Mouse (Mus musculus): Measurements from ENCODE around the gene Kcnc3. TPM values are rescaled to one million over a fixed set of nuclear protein-coding genes. Genes with fewer than 3 reads are reported as not detected.

The Kcnc3 gene
- polyA plus RNA-seq, 1 experiment from 2014 or later = 0.24 TPM

GRCm38 (mm10) chr7:44553196-44553764 is 37.2 kb upstream of the Kcnc3 start:
- H3K27ac ChIP-seq = peak overlapping the region; percentile 94
- peak; percentile 95 for DNase-seq (ENCODE audit: low spot score)
- no peaks in the 10 kb centered on the region for H3K9me3 ChIP-seq
- H3K4me3 ChIP-seq = peak overlapping the region; percentile 94
- 2% methylated on average over 32 of the region's 32 CpGs for WGBS
- H3K4me1 ChIP-seq = peaks cover 12% of the 10 kb centered on the region
- peaks cover 31% of the 10 kb centered on the region for H3K36me3 ChIP-seq
- 0 out of 2 replicates have a peak, but pooled peaks cover 8% of the 10 kb centered on the region for H3K27me3 ChIP-seq (ENCODE audit: insufficient read depth, poor library complexity, severe bottlenecking)

GRCm38 (mm10) chr7:44553826-44554225 is 36.6 kb upstream of the Kcnc3 start, which contains the start of gene Nr1h2:
TSS of gene Nr1h2 (minus strand) at chr7:44553951.
- H3K27me3 ChIP-seq (ENCODE audit: insufficient read depth, poor library complexity, severe bottlenecking) = 0 out of 2 replicates have a peak, but pooled peaks cover 11% of the 10 kb centered on the region
- WGBS = under 1% methylated on average over 22 of the region's 22 CpGs
- no peaks in the 10 kb centered on the region for H3K9me3 ChIP-seq
- peak within 1 kb of the TSS; percentile 94 for H3K27ac ChIP-seq
- H3K4me1 ChIP-seq = peaks cover 12% of the 10 kb centered on the region
- H3K36me3 ChIP-seq = peaks cover 31% of the 10 kb centered on the region
- H3K4me3 ChIP-seq = peak within 1 kb of the TSS; percentile 94
- peak; percentile 97 for DNase-seq (ENCODE audit: low spot score)

- WGBS = 63% methylated on average over 2 of the region's 2 CpGs
- Histone ChIP-seq H3K4me3 (no peak overlapping the region), H3K36me3 (no peaks in the 10 kb centered on the region), H3K4me1 (peaks cover 8% of the 10 kb centered on the region), H3K9me3 (no peaks in the 10 kb centered on the region), H3K27me3 (ENCODE audit: insufficient read depth, poor library complexity, severe bottlenecking) (0 out of 2 replicates have a peak, but pooled peaks cover 11% of the 10 kb centered on the region), H3K27ac (no peak overlapping the region)
- DNase-seq (ENCODE audit: low spot score) = no peak
These were observed 32.8 kb upstream of the Kcnc3 start for GRCm38 (mm10) chr7:44557629-44558028.

- Histone ChIP-seq H3K4me3 (no peak overlapping the region), H3K9me3 (no peaks in the 10 kb centered on the region)
- WGBS = 52% methylated on average over 18 of the region's 18 CpGs
These were observed 29.7 kb upstream of the Kcnc3 start for GRCm38 (mm10) chr7:44560435-44561400.

GRCm38 (mm10) chr7:44563284-44563683 is 27.2 kb upstream of the Kcnc3 start:
- no peaks in the 10 kb centered on the region for H3K4me1 ChIP-seq
- no peak overlapping the region for H3K27ac ChIP-seq
- H3K36me3 ChIP-seq = no peaks in the 10 kb centered on the region
- no peaks in the 10 kb centered on the region for H3K9me3 ChIP-seq
- H3K27me3 ChIP-seq (ENCODE audit: insufficient read depth, poor library complexity, severe bottlenecking) = peaks cover 12% of the 10 kb centered on the region; the same call in 1 of the 2 replicates
- H3K4me3 ChIP-seq = no peak overlapping the region
- 41% methylated on average over 8 of the region's 8 CpGs for WGBS
- no peak for DNase-seq (ENCODE audit: low spot score)

More at GRCm38 (mm10) chr7:44560435-44561400, 29.7 kb upstream of the Kcnc3 start:
- Histone ChIP-seq H3K27me3 (ENCODE audit: insufficient read depth, poor library complexity, severe bottlenecking) (0 out of 2 replicates have a peak, but pooled peaks cover 10% of the 10 kb centered on the region), H3K36me3 (no peaks in the 10 kb centered on the region), H3K4me1 (no peaks in the 10 kb centered on the region), H3K27ac (no peak overlapping the region)
- no peak for DNase-seq (ENCODE audit: low spot score)

- no peak for DNase-seq (ENCODE audit: low spot score)
- 76% methylated on average over 10 of the region's 10 CpGs for WGBS
- Histone ChIP-seq H3K9me3 (no peaks in the 10 kb centered on the region), H3K27me3 (ENCODE audit: insufficient read depth, poor library complexity, severe bottlenecking) (peaks cover 9% of the 10 kb centered on the region; the same call in 1 of the 2 replicates), H3K4me3 (no peak overlapping the region), H3K27ac (no peak overlapping the region), H3K36me3 (no peaks in the 10 kb centered on the region), H3K4me1 (no peaks in the 10 kb centered on the region)
These were observed 26.0 kb upstream of the Kcnc3 start for GRCm38 (mm10) chr7:44564486-44564885.

- Histone ChIP-seq H3K27ac (no peak overlapping the region), H3K9me3 (no peaks in the 10 kb centered on the region), H3K4me3 (no peak overlapping the region), H3K4me1 (no peaks in the 10 kb centered on the region), H3K27me3 (ENCODE audit: insufficient read depth, poor library complexity, severe bottlenecking) (peaks cover 9% of the 10 kb centered on the region; the same call in 1 of the 2 replicates), H3K36me3 (no peaks in the 10 kb centered on the region)
- DNase-seq (ENCODE audit: low spot score) = no peak
- WGBS = 58% methylated on average over 6 of the region's 6 CpGs
These were observed 25.1 kb upstream of the Kcnc3 start for GRCm38 (mm10) chr7:44565414-44565813.

GRCm38 (mm10) chr7:44568803-44569202 is 21.7 kb upstream of the Kcnc3 start:
- no peak overlapping the region for H3K27ac ChIP-seq
- H3K9me3 ChIP-seq = no peaks in the 10 kb centered on the region
- peaks cover 15% of the 10 kb centered on the region; the same call in 1 of the 2 replicates for H3K27me3 ChIP-seq (ENCODE audit: insufficient read depth, poor library complexity, severe bottlenecking)
- DNase-seq (ENCODE audit: low spot score) = no peak
- no peaks in the 10 kb centered on the region for H3K4me1 ChIP-seq
- no peak overlapping the region for H3K4me3 ChIP-seq
- WGBS = 71% methylated on average over 9 of the region's 9 CpGs
- H3K36me3 ChIP-seq = no peaks in the 10 kb centered on the region

GRCm38 (mm10) chr7:44570989-44571388 is 19.5 kb upstream of the Kcnc3 start:
- Histone ChIP-seq H3K4me3 (no peak overlapping the region), H3K27ac (no peak overlapping the region), H3K9me3 (no peaks in the 10 kb centered on the region), H3K36me3 (no peaks in the 10 kb centered on the region), H3K4me1 (no peaks in the 10 kb centered on the region), H3K27me3 (ENCODE audit: insufficient read depth, poor library complexity, severe bottlenecking) (peaks cover 7% of the 10 kb centered on the region; the same call in 1 of the 2 replicates)
- no peak for DNase-seq (ENCODE audit: low spot score)
- WGBS = 72% methylated on average over 6 of the region's 6 CpGs

GRCm38 (mm10) chr7:44571811-44572210 is 18.7 kb upstream of the Kcnc3 start:
- 81% methylated on average over 4 of the region's 4 CpGs for WGBS
- no peak for DNase-seq (ENCODE audit: low spot score)
- Histone ChIP-seq H3K27ac (no peak overlapping the region), H3K4me3 (no peak overlapping the region), H3K4me1 (no peaks in the 10 kb centered on the region), H3K36me3 (no peaks in the 10 kb centered on the region), H3K27me3 (ENCODE audit: insufficient read depth, poor library complexity, severe bottlenecking) (peaks cover 5% of the 10 kb centered on the region; the same call in 1 of the 2 replicates), H3K9me3 (no peaks in the 10 kb centered on the region)

- H3K4me1 ChIP-seq = no peaks in the 10 kb centered on the region
- H3K4me3 ChIP-seq = no peak within 1 kb of the TSS
- H3K27ac ChIP-seq = no peak within 1 kb of the TSS
- H3K9me3 ChIP-seq = no peaks in the 10 kb centered on the region
- 42% methylated on average over 7 of the region's 7 CpGs for WGBS
- peaks cover 5% of the 10 kb centered on the region; the same call in 1 of the 2 replicates for H3K27me3 ChIP-seq (ENCODE audit: insufficient read depth, poor library complexity, severe bottlenecking)
- H3K36me3 ChIP-seq = no peaks in the 10 kb centered on the region
- DNase-seq (ENCODE audit: low spot score) = no peak
These were observed 18.2 kb upstream of the Kcnc3 start, which contains the start of gene Napsa for GRCm38 (mm10) chr7:44572213-44572701. TSS of gene Napsa (plus strand) at chr7:44572380.

- Histone ChIP-seq H3K9me3 (no peaks in the 10 kb centered on the region), H3K36me3 (no peaks in the 10 kb centered on the region), H3K27ac (no peak overlapping the region), H3K4me1 (no peaks in the 10 kb centered on the region), H3K27me3 (ENCODE audit: insufficient read depth, poor library complexity, severe bottlenecking) (peaks cover 5% of the 10 kb centered on the region; the same call in 1 of the 2 replicates), H3K4me3 (no peak overlapping the region)
- 70% methylated on average over 5 of the region's 5 CpGs for WGBS
- no peak for DNase-seq (ENCODE audit: low spot score)
These were observed 17.4 kb upstream of the Kcnc3 start for GRCm38 (mm10) chr7:44572956-44573484.

Measured in heart, embryonic 10.5 days (tissue).